Mouse (Mus musculus) kidney, postnatal 0 days (tissue): ENCODE results near the gene Apc2. TPM values are rescaled to one million over a fixed set of nuclear protein-coding genes. Genes with fewer than 3 reads are reported as not detected.
A peak's percentile ranks its signal among the peaks of the same experiment; 100 is the strongest.

Experiments used
- ATAC-seq: fragments of 200-750 bp; cut with Nextera tagmentation; replicated peaks from 2 replicates; pipeline ENCODE4 v1.8.0; 2017; ENCODE audit warnings: low read depth, moderate number of reproducible peaks, moderate TSS enrichment, moderate library complexity; ENCODE audit not compliant: low FRiP score
- DNase-seq: peaks from one replicate; pipeline ENCODE4 v3.0.0-alpha.2; 2016; ENCODE audit warnings: low spot score
- H3K27ac ChIP-seq: fragments of 300-500 bp; sonication (generic); 2 replicates; pipeline ENCODE4 v1.5.1; 2014; ENCODE audit warnings: mild to moderate bottlenecking
- H3K27me3 ChIP-seq: fragments of 300-500 bp; sonication (generic); 2 replicates; pipeline ENCODE4 v1.6.1; 2014; ENCODE audit warnings: low read length, mixed read lengths; ENCODE audit not compliant: insufficient read depth
- H3K36me3 ChIP-seq: fragments of 300-500 bp; sonication (generic); 2 replicates; pipeline ENCODE4 v1.6.1; 2014; ENCODE audit warnings: low read length, mixed read lengths; ENCODE audit not compliant: insufficient read depth
- H3K4me1 ChIP-seq: fragments of 300-500 bp; sonication (generic); replicated peaks from 2 replicates; pipeline ENCODE4 v1.6.1; 2014; ENCODE audit warnings: antibody characterized with exemption, low read length, mixed read lengths; ENCODE audit not compliant: insufficient read depth
- H3K4me2 ChIP-seq: fragments of 300-500 bp; sonication (generic); 2 replicates; pipeline ENCODE4 v1.6.1; 2014; ENCODE audit warnings: mild to moderate bottlenecking, low read length, moderate library complexity, mixed read lengths
- H3K4me3 ChIP-seq: fragments of 300-500 bp; sonication (generic); replicated peaks from 2 replicates; pipeline ENCODE4 v1.5.1; 2014; ENCODE audit warnings: low read depth, low read length
- H3K9ac ChIP-seq: fragments of 300-500 bp; sonication (generic); 2 replicates; pipeline ENCODE4 v1.6.1; 2014; ENCODE audit warnings: low read depth, low read length
- H3K9me3 ChIP-seq: fragments of 300-500 bp; sonication (generic); replicated peaks from 2 replicates; pipeline ENCODE4 v1.6.1; 2016; ENCODE audit warnings: low read length, inconsistent platforms, mixed read lengths
- CTCF ChIP-seq: IDR thresholded peaks from 2 replicates; pipeline ENCODE4 v1.5.1; 2016; ENCODE audit warnings: antibody characterized with exemption, low read depth, mild to moderate bottlenecking, moderate library complexity
- WGBS: fragments of 180-500 bp; shearing (Covaris S2); extraction: QIAGEN DNeasy Blood & Tissue Kit; methylation state at CpG from one replicate; pipeline ENCODE4 v1.1.7; 2014; 5-methylcytosine and 5-hydroxymethylcytosine counted together
- polyA plus RNA-seq: library from polyadenylated mRNA; unstranded; fragments of >200 nt; fragmentation: Nextera tagmentation; extraction: Ambion mirVana; gene quantifications from 2 replicates; pipeline ENCODE4 v1.2.1, GENCODE M21; 2015

Gene Apc2
- polyA plus RNA-seq, 1 experiment from 2014 or later: 0.86 TPM

DNA sequence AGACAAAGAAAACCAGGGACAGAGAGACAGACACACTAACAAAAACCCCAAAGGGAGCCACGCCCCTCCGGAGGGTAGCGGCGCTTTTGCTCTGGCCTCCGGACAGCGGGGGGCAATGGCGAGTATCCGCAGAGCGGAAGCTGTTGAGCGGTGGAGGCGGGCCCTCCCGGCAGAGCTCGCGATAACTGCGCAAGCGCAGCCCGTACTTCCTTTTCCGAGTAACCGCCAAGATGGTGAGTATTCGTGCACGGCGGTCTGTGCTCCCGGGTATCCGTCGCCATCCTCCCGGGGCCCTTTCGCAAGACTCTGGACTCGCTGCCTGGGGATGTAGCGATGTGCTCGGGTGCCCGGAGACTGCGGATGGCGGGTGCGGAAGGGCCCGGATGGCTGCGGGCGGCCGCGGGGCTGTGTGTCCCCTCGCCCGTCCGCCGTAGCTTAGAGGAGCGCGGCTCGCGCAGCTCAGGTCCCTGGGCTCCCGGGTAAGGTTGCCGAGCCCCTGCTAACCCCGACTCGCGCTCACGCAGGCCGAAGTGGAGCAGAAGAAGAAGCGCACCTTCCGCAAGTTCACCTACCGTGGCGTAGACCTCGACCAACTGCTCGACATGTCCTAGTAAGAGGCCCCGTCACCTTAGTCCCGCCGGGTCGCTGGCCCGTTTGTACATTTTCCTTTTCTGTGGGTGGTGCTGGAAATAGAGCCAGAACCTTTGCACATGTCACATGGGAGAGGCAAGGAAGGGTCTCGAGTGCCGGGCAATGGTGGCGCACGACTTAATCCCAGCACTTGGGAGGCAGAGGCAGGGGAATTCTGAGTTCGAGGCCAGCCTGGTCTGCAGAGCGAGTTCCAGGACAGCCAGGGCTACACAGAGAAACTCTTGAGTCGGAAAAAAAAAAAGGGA, 3.3 kb upstream of the Apc2 start, which contains the start of gene Rps15:
Rps15 (plus strand) TSS at position 203 of the 896 bp plus-strand sequence.
- ATAC-seq (peak; percentile 89), DNase-seq (peak; percentile 99)
- Histone ChIP-seq H3K4me3 (peak within 1 kb of the TSS; percentile 97), H3K9me3 (no peaks in the 10 kb centered on the region), H3K4me1 (no peaks in the 10 kb centered on the region; the same call in 1 of the 2 replicates), H3K4me2 (peak within 1 kb of the TSS; percentile 90), H3K9ac (peak within 1 kb of the TSS; percentile 99), H3K27me3 (peaks cover 4% of the 10 kb centered on the region; the same call in 1 of the 2 replicates), H3K27ac (peak within 1 kb of the TSS; percentile 95), H3K36me3 (peaks cover 17% of the 10 kb centered on the region)
- WGBS: under 1% methylated on average over 72 of the region's 72 CpGs
- TF ChIP-seq CTCF: peak; percentile 77

GRCm38 (mm10) chr10:80293325-80293724, 2.5 kb upstream of the Apc2 start:
- Histone ChIP-seq H3K4me1 (no peaks in the 10 kb centered on the region; the same call in 1 of the 2 replicates), H3K27ac (peak overlapping the region; percentile 95), H3K4me2 (peak overlapping the region; percentile 90), H3K27me3 (peaks cover 8% of the 10 kb centered on the region; the same call in 1 of the 2 replicates), H3K9ac (peak overlapping the region; percentile 99), H3K4me3 (peak overlapping the region; percentile 97), H3K9me3 (no peaks in the 10 kb centered on the region), H3K36me3 (peaks cover 14% of the 10 kb centered on the region; the same call in 1 of the 2 replicates)
- DNase-seq (no peak), ATAC-seq (no peak)
- TF ChIP-seq CTCF: peak; percentile 22; the same call in 1 of the 2 replicates
- WGBS: 15% methylated on average over 14 of the region's 14 CpGs

GRCm38 (mm10) chr10:80294311-80294710, 1.5 kb upstream of the Apc2 start:
- ATAC-seq (no peak), DNase-seq (no peak)
- peaks cover 17% of the 10 kb centered on the region for H3K27me3 ChIP-seq
- H3K36me3 ChIP-seq: peaks cover 11% of the 10 kb centered on the region; the same call in 1 of the 2 replicates
- WGBS: 78% methylated on average over 4 of the region's 4 CpGs
- no peak overlapping the region for H3K4me3 ChIP-seq
- no peaks in the 10 kb centered on the region for H3K9me3 ChIP-seq
- H3K4me2 ChIP-seq: no peak overlapping the region
- no peak for TF ChIP-seq CTCF
- H3K4me1 ChIP-seq: no peaks in the 10 kb centered on the region; the same call in 1 of the 2 replicates
- no peak overlapping the region for H3K9ac ChIP-seq
- no peak overlapping the region for H3K27ac ChIP-seq

DNA sequence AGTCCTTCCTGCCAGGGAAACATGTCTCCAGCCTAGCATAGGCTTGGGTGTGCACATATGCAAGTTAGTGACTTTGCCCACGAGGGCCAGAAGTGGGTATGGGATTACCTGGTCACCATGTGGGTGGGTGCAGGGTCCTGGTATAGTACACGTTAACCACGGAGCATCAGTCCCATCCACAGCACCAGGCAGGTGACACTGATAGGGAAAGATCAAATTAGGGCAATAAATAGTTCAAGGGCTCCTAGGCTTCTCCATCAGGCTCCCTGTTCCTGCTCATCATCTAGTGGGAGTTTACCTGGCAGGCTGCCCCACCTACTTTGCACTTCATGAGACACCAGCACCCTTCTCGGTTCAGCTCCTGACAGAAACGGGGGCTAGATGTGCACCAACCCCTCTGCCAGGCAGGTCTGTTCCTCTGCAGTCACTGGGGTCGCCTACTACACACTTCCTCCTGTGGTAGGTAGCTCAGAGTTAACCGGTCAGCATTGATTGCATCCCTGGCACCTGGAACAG, 931 bp upstream of the Apc2 start:
- DNase-seq (no peak), ATAC-seq (no peak)
- Histone ChIP-seq H3K27ac (no peak overlapping the region), H3K9ac (no peak overlapping the region), H3K9me3 (no peaks in the 10 kb centered on the region), H3K4me3 (no peak overlapping the region), H3K4me2 (no peak overlapping the region), H3K36me3 (peaks cover 11% of the 10 kb centered on the region; the same call in 1 of the 2 replicates), H3K4me1 (no peaks in the 10 kb centered on the region; the same call in 1 of the 2 replicates), H3K27me3 (peaks cover 22% of the 10 kb centered on the region)
- TF ChIP-seq CTCF: no peak
- 47% methylated on average over 7 of the region's 7 CpGs for WGBS

DNA sequence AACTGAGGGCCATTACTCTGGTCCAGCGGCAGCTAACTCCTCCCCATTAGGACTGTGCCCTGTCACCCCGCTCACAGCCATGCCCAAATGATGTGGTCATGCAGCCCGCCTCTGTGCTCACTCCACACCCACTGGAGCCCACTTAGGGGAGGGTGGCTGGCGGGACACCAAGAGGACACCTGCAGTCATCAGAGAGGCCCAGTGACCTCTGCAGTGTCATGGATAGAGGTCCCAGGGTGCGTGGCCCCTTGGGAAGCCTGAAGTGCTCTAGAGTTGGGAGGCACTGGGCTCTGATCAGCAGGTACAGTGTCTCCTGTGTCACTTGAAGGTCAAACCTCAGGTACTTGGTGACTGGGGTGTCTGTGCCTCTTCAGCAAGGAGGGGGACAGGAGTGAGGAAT, 1.0 kb downstream of the Apc2 start:
- no peak for TF ChIP-seq CTCF
- Histone ChIP-seq H3K36me3 (peaks cover 11% of the 10 kb centered on the region; the same call in 1 of the 2 replicates), H3K27me3 (peaks cover 40% of the 10 kb centered on the region), H3K27ac (no peak overlapping the region), H3K9me3 (no peaks in the 10 kb centered on the region), H3K4me2 (no peak overlapping the region), H3K9ac (no peak overlapping the region), H3K4me3 (no peak overlapping the region), H3K4me1 (no peaks in the 10 kb centered on the region; the same call in 1 of the 2 replicates)
- ATAC-seq (no peak), DNase-seq (no peak)
- WGBS: 88% methylated on average over 5 of the region's 5 CpGs

- H3K27me3 ChIP-seq: peaks cover 40% of the 10 kb centered on the region
- 72% methylated on average over 8 of the region's 8 CpGs for WGBS
Observed at GRCm38 (mm10) chr10:80297526-80298133, 1.9 kb downstream of the Apc2 start.

More at GRCm38 (mm10) chr10:80297526-80298133, 1.9 kb downstream of the Apc2 start:
- no peak overlapping the region for H3K9ac ChIP-seq
- DNase-seq: no peak
- H3K4me3 ChIP-seq: no peak overlapping the region
- peaks cover 11% of the 10 kb centered on the region; the same call in 1 of the 2 replicates for H3K36me3 ChIP-seq
- H3K4me2 ChIP-seq: no peak overlapping the region
- no peak overlapping the region for H3K27ac ChIP-seq
- H3K4me1 ChIP-seq: peaks cover 2% of the 10 kb centered on the region; the same call in 1 of the 2 replicates
- TF ChIP-seq CTCF: no peak
- H3K9me3 ChIP-seq: no peaks in the 10 kb centered on the region
- ATAC-seq: no peak
